Mouse (Mus musculus) heart, postnatal 0 days (tissue): ENCODE measurements around the gene Dusp16. TPM values are rescaled to one million over a fixed set of nuclear protein-coding genes. Genes with fewer than 3 reads are reported as not detected.

Source experiments
- ATAC-seq: fragments of 200-750 bp; cut with Nextera tagmentation; 2 replicates; pipeline ENCODE4 v1.8.0; 2017; ENCODE audit warnings: low read depth, moderate number of reproducible peaks, moderate library complexity; ENCODE audit not compliant: insufficient read depth
- DNase-seq: peaks from one replicate; pipeline ENCODE4 v3.0.0-alpha.2; 2016; ENCODE audit warnings: low spot score
- H3K27ac ChIP-seq: fragments of 300-500 bp; sonication (generic); 2 replicates; pipeline ENCODE4 v1.5.1; 2014; ENCODE audit warnings: low read depth, mild to moderate bottlenecking
- H3K27me3 ChIP-seq: fragments of 300-500 bp; sonication (generic); 2 replicates; pipeline ENCODE4 v1.6.1; 2014; ENCODE audit warnings: low read length, mixed read lengths; ENCODE audit not compliant: control insufficient read depth, insufficient read depth
- H3K36me3 ChIP-seq: fragments of 300-500 bp; sonication (generic); replicated peaks from 2 replicates; pipeline ENCODE4 v1.6.1; 2014; ENCODE audit warnings: low read length, mixed read lengths; ENCODE audit not compliant: control insufficient read depth, insufficient read depth
- H3K4me1 ChIP-seq: fragments of 300-500 bp; sonication (generic); 2 replicates; pipeline ENCODE4 v1.6.1; 2014; ENCODE audit warnings: antibody characterized with exemption; ENCODE audit not compliant: control insufficient read depth, insufficient read depth
- H3K4me2 ChIP-seq: fragments of 300-500 bp; sonication (generic); 2 replicates; pipeline ENCODE4 v1.6.1; 2014; ENCODE audit warnings: low read depth, mild to moderate bottlenecking, low read length, moderate library complexity
- H3K4me3 ChIP-seq: fragments of 300-500 bp; sonication (generic); 2 replicates; pipeline ENCODE4 v1.5.1; 2014; ENCODE audit warnings: low read depth, low read length
- H3K9ac ChIP-seq: fragments of 300-500 bp; sonication (generic); replicated peaks from 2 replicates; pipeline ENCODE4 v1.6.1; 2014; ENCODE audit warnings: low read depth, low read length, mixed read lengths
- H3K9me3 ChIP-seq: fragments of 300-500 bp; sonication (generic); replicated peaks from 2 replicates; pipeline ENCODE4 v1.6.1; 2016; ENCODE audit warnings: low read length; ENCODE audit not compliant: control insufficient read depth
- CTCF ChIP-seq: IDR thresholded peaks from 2 replicates; pipeline ENCODE4 v1.5.1; 2016; ENCODE audit warnings: antibody characterized with exemption, control low read depth, low read depth
- EP300 ChIP-seq: IDR thresholded peaks from 2 replicates; pipeline ENCODE4 v1.6.1; 2016; ENCODE audit warnings: antibody characterized with exemption, low read depth
- WGBS: fragments of 180-500 bp; shearing (Covaris S2); extraction: QIAGEN DNeasy Blood & Tissue Kit; methylation state at CpG from one replicate; pipeline ENCODE4 v1.1.7; 2014; 5-methylcytosine and 5-hydroxymethylcytosine counted together
- polyA plus RNA-seq: library from polyadenylated mRNA; unstranded; fragments of >200 nt; fragmentation: Nextera tagmentation; extraction: Ambion mirVana; gene quantifications from 2 replicates; pipeline ENCODE4 v1.2.1, GENCODE M21; 2015
- total RNA-seq: library from RNA; depleted of rRNA; stranded (reverse); fragments of >200 nt; gene quantifications from 2 replicates; pipeline ENCODE4 v1.2.3, GENCODE M21; 2014; ENCODE audit warnings: low replicate concordance

Dusp16 gene
- total and polyA plus RNA-seq, 2 experiments from 2014 or later = 9.6 to 29.2 TPM

GRCm38 (mm10) chr6:134721729-134722269 is 70.6 kb downstream of the Dusp16 start:
- Histone ChIP-seq H3K9ac (no peak overlapping the region), H3K27ac (no peak overlapping the region), H3K36me3 (peaks cover 65% of the 10 kb centered on the region), H3K9me3 (no peaks in the 10 kb centered on the region), H3K4me1 (0 out of 2 replicates have a peak, but pooled peaks cover under 1% of the 10 kb centered on the region), H3K4me3 (no peak overlapping the region), H3K27me3 (no peaks in the 10 kb centered on the region), H3K4me2 (no peak overlapping the region)
- no peak for DNase-seq
- ATAC-seq = no peak
- no peak for TF ChIP-seq CTCF
- no peak for TF ChIP-seq EP300
- WGBS = 81% methylated on average over 6 of the region's 6 CpGs

GRCm38 (mm10) chr6:134720150-134720549 is 72.3 kb downstream of the Dusp16 start:
- Histone ChIP-seq H3K4me1 (peaks cover 10% of the 10 kb centered on the region; the same call in 1 of the 2 replicates), H3K4me2 (no peak overlapping the region), H3K9ac (no peak overlapping the region), H3K27me3 (no peaks in the 10 kb centered on the region), H3K27ac (no peak overlapping the region), H3K4me3 (no peak overlapping the region), H3K36me3 (peaks cover 68% of the 10 kb centered on the region), H3K9me3 (no peaks in the 10 kb centered on the region)
- DNase-seq (no peak), ATAC-seq (no peak)
- TF ChIP-seq EP300 = no peak
- no peak for TF ChIP-seq CTCF
- 65% methylated on average over 5 of the region's 5 CpGs for WGBS

- H3K9ac ChIP-seq = no peak overlapping the region
- H3K36me3 ChIP-seq = peaks cover 67% of the 10 kb centered on the region
- no peaks in the 10 kb centered on the region for H3K9me3 ChIP-seq
- TF ChIP-seq CTCF (no peak), EP300 (no peak)
- no peak for ATAC-seq
- no peak for DNase-seq
- no peaks in the 10 kb centered on the region for H3K27me3 ChIP-seq
- no peak overlapping the region for H3K4me3 ChIP-seq
- H3K4me1 ChIP-seq = peaks cover 10% of the 10 kb centered on the region; the same call in 1 of the 2 replicates
- WGBS = 86% methylated on average over 5 of the region's 5 CpGs
- H3K4me2 ChIP-seq = no peak overlapping the region
- no peak overlapping the region for H3K27ac ChIP-seq
These were observed 73.3 kb downstream of the Dusp16 start for GRCm38 (mm10) chr6:134719156-134719555.

- DNase-seq (no peak), ATAC-seq (no peak)
- Histone ChIP-seq H3K27ac (no peak overlapping the region), H3K4me1 (peaks cover 10% of the 10 kb centered on the region; the same call in 1 of the 2 replicates), H3K4me3 (no peak overlapping the region), H3K36me3 (peaks cover 64% of the 10 kb centered on the region), H3K4me2 (no peak overlapping the region), H3K9me3 (no peaks in the 10 kb centered on the region), H3K27me3 (no peaks in the 10 kb centered on the region), H3K9ac (no peak overlapping the region)
- WGBS = 81% methylated on average over 11 of the region's 11 CpGs
- no peak for TF ChIP-seq EP300
- no peak for TF ChIP-seq CTCF
These were observed 73.8 kb downstream of the Dusp16 start for GRCm38 (mm10) chr6:134718668-134719065.

- peak; percentile 24; the same call in 1 of the 2 replicates for ATAC-seq
- Histone ChIP-seq H3K27me3 (no peaks in the 10 kb centered on the region), H3K27ac (no peak overlapping the region), H3K9me3 (no peaks in the 10 kb centered on the region), H3K4me2 (no peak overlapping the region), H3K4me3 (no peak overlapping the region), H3K9ac (no peak overlapping the region), H3K36me3 (peaks cover 58% of the 10 kb centered on the region), H3K4me1 (peaks cover 10% of the 10 kb centered on the region; the same call in 1 of the 2 replicates)
- TF ChIP-seq EP300 (no peak), CTCF (no peak)
- DNase-seq = no peak
- 65% methylated on average over 20 of the region's 20 CpGs for WGBS
These were observed 74.3 kb downstream of the Dusp16 start for GRCm38 (mm10) chr6:134717886-134718667.
